Mouse (Mus musculus) MEL (cell line): ENCODE measurements at regions not wholly inside any gene's neighbourhood (a gene's known extent, or its start where the extent isn't known, plus 50 kb on each side); places are given as distances from the start of the nearest gene placed in this dataset.

Experiments used
- DNase-seq: peaks from one replicate; pipeline ENCODE4 v3.0.0; 2011; ENCODE audit warnings: low read depth, low spot score
- H3K27ac ChIP-seq: 2 replicates; pipeline ENCODE4 v1.5.1; 2012; ENCODE audit warnings: low read depth, mild to moderate bottlenecking, control low read depth, low read length, moderate library complexity; ENCODE audit not compliant: control insufficient read depth
- H3K27me3 ChIP-seq, 2 experiments: fragments of 150-350 bp in 1 of 2; sonication (generic) in 1 of 2; 2 replicates each; pipeline ENCODE4 v1.6.1; 2012; ENCODE audit warnings: low read length in 2 of 2, mild to moderate bottlenecking in 2 of 2, improper control_type of control experiment in 1 of 2, moderate library complexity in 1 of 2; ENCODE audit not compliant: insufficient read depth in 2 of 2, control insufficient read depth in 1 of 2
- H3K36me3 ChIP-seq, 2 experiments: 2 replicates each; pipeline ENCODE4 v1.6.1; 2012 to 2014; ENCODE audit warnings: low read length in 2 of 2, improper control_type of control experiment in 1 of 2, inconsistent platforms in 1 of 2, mild to moderate bottlenecking in 1 of 2; ENCODE audit not compliant: insufficient read depth in 2 of 2, control insufficient read depth in 1 of 2
- H3K4me1 ChIP-seq, 2 experiments: fragments of 150-350 bp in 1 of 2; sonication (generic) in 1 of 2; 2 replicates each; pipeline ENCODE4 v1.6.1; 2012; ENCODE audit warnings: low read length in 2 of 2, improper control_type of control experiment in 1 of 2, mild to moderate bottlenecking in 1 of 2; ENCODE audit not compliant: insufficient read depth in 2 of 2, control insufficient read depth in 1 of 2
- H3K4me3 ChIP-seq, 2 experiments: fragments of 150-350 bp in 1 of 2; sonication (generic) in 1 of 2; 2 replicates each; pipeline ENCODE4 v1.5.1; 2012; ENCODE audit warnings: low read depth in 2 of 2, low read length in 2 of 2, mild to moderate bottlenecking in 2 of 2, moderate library complexity in 2 of 2, control low read depth in 1 of 2, improper control_type of control experiment in 1 of 2; ENCODE audit not compliant: control insufficient read depth in 1 of 2, insufficient read depth in 1 of 2
- H3K79me2 ChIP-seq: 2 replicates; pipeline ENCODE4 v1.6.1; 2012; ENCODE audit warnings: mild to moderate bottlenecking, low read length, moderate library complexity; ENCODE audit not compliant: control insufficient read depth, poor library complexity, insufficient read depth
- H3K9ac ChIP-seq: 2 replicates; pipeline ENCODE4 v1.6.1; 2012; ENCODE audit warnings: low read depth, mild to moderate bottlenecking, control low read depth, low read length, moderate library complexity; ENCODE audit not compliant: control insufficient read depth, poor library complexity, severe bottlenecking
- H3K9me3 ChIP-seq: fragments of 150-350 bp; sonication (generic); replicated peaks from 2 replicates; pipeline ENCODE4 v1.6.1; 2012; ENCODE audit warnings: mild to moderate bottlenecking, low read length, improper control_type of control experiment, moderate library complexity; ENCODE audit not compliant: insufficient read depth
- CHD1 ChIP-seq: IDR thresholded peaks from 2 replicates; pipeline ENCODE4 v1.6.1; 2012; ENCODE audit warnings: low read depth, mild to moderate bottlenecking, inconsistent platforms, low read length, improper control_type of control experiment
- CHD2 ChIP-seq: IDR thresholded peaks from 2 replicates; pipeline ENCODE4 v1.6.1; 2011; ENCODE audit warnings: low read length, improper control_type of control experiment
- ELF1 ChIP-seq: IDR thresholded peaks from 2 replicates; pipeline ENCODE4 v1.6.1; 2014; ENCODE audit warnings: low read depth, mild to moderate bottlenecking, inconsistent platforms, low read length, improper control_type of control experiment, moderate library complexity
- EP300 ChIP-seq, 2 experiments: IDR thresholded peaks; 2 replicates each; pipeline ENCODE4 v1.6.1; 2011; ENCODE audit warnings: improper control_type of control experiment in 2 of 2, low read length in 2 of 2, low read depth in 1 of 2, mild to moderate bottlenecking in 1 of 2
- ETS1 ChIP-seq: IDR thresholded peaks from 2 replicates; pipeline ENCODE4 v1.6.1; 2012; ENCODE audit warnings: low read depth, mild to moderate bottlenecking, inconsistent platforms, low read length, improper control_type of control experiment, moderate library complexity
- KAT2A ChIP-seq: conservative IDR thresholded peaks from 2 replicates; pipeline ENCODE4 v1.6.1; 2012; ENCODE audit warnings: low read depth, low read length, improper control_type of control experiment, inconsistent platforms
- MAX ChIP-seq: IDR thresholded peaks from 2 replicates; pipeline ENCODE4 v1.6.1; 2011; ENCODE audit warnings: low read length, improper control_type of control experiment
- MEF2A ChIP-seq: IDR thresholded peaks from 2 replicates; pipeline ENCODE4 v1.6.1; 2014; ENCODE audit warnings: low read depth, mild to moderate bottlenecking, inconsistent platforms, low read length, improper control_type of control experiment; ENCODE audit not compliant: poor library complexity, insufficient replicate concordance, severe bottlenecking; ENCODE audit errors: extremely low read depth
- MXI1 ChIP-seq: IDR thresholded peaks from 2 replicates; pipeline ENCODE4 v1.6.1; 2011; ENCODE audit warnings: mild to moderate bottlenecking, low read depth, low read length, improper control_type of control experiment
- MYC ChIP-seq: IDR thresholded peaks from 2 replicates; pipeline ENCODE4 v1.6.1; 2011; ENCODE audit warnings: low read depth, mild to moderate bottlenecking, low read length, improper control_type of control experiment, moderate library complexity
- NELFE ChIP-seq: IDR thresholded peaks from 2 replicates; pipeline ENCODE4 v1.6.1; 2011; ENCODE audit warnings: low read depth, low read length, improper control_type of control experiment
- NRF1 ChIP-seq: IDR thresholded peaks from 2 replicates; pipeline ENCODE4 v1.6.1; 2014; ENCODE audit warnings: low read depth, mild to moderate bottlenecking, inconsistent platforms, low read length, improper control_type of control experiment, moderate library complexity; ENCODE audit not compliant: poor library complexity, insufficient read depth, severe bottlenecking
- POLR2A ChIP-seq, 2 experiments: IDR thresholded peaks; 2 replicates each; pipeline ENCODE4 v1.6.1; 2011 to 2012; ENCODE audit warnings: low read length in 2 of 2, mild to moderate bottlenecking in 2 of 2, control low read depth in 1 of 2, improper control_type of control experiment in 1 of 2, low read depth in 1 of 2, moderate library complexity in 1 of 2; ENCODE audit not compliant: control insufficient read depth in 1 of 2, insufficient read depth in 1 of 2, poor library complexity in 1 of 2
- POLR2AphosphoS2 ChIP-seq: IDR thresholded peaks from 2 replicates; pipeline ENCODE4 v1.6.1; 2011; ENCODE audit warnings: low read length, improper control_type of control experiment
- SIN3A ChIP-seq: IDR thresholded peaks from 2 replicates; pipeline ENCODE4 v1.6.1; 2012; ENCODE audit warnings: low read length, improper control_type of control experiment, inconsistent platforms
- SMC3 ChIP-seq: IDR thresholded peaks from 2 replicates; pipeline ENCODE4 v1.6.1; 2011; ENCODE audit warnings: low read depth, low read length, improper control_type of control experiment
- TAL1 ChIP-seq: IDR thresholded peaks from 2 replicates; pipeline ENCODE4 v1.6.1; 2012; ENCODE audit warnings: mild to moderate bottlenecking, inconsistent platforms, low read length, moderate library complexity, mixed read lengths
- TBP ChIP-seq: IDR thresholded peaks from 2 replicates; pipeline ENCODE4 v1.8.0; 2011; ENCODE audit warnings: low read depth, low read length, improper control_type of control experiment
- USF2 ChIP-seq, 2 experiments: IDR thresholded peaks; 2 replicates each; pipeline ENCODE4 v1.6.1; 2011 to 2012; ENCODE audit warnings: improper control_type of control experiment in 2 of 2, low read length in 2 of 2, borderline replicate concordance in 1 of 2, inconsistent platforms in 1 of 2, low read depth in 1 of 2, mild to moderate bottlenecking in 1 of 2; ENCODE audit not compliant: insufficient read depth in 1 of 2
- ZC3H11A ChIP-seq: IDR thresholded peaks from 2 replicates; pipeline ENCODE4 v1.6.1; 2012; ENCODE audit warnings: low read depth, mild to moderate bottlenecking, inconsistent platforms, low read length, improper control_type of control experiment
- ZKSCAN1 ChIP-seq: IDR thresholded peaks from 2 replicates; pipeline ENCODE4 v1.6.1; 2012; ENCODE audit warnings: low read depth, mild to moderate bottlenecking, inconsistent platforms, low read length, improper control_type of control experiment, moderate library complexity
- ZNF384 ChIP-seq: IDR thresholded peaks from 2 replicates; pipeline ENCODE4 v1.6.1; 2012; ENCODE audit warnings: low read depth, mild to moderate bottlenecking, inconsistent platforms, low read length, improper control_type of control experiment

- DNase-seq = no peak
- Histone ChIP-seq H3K79me2 (no peaks in the 10 kb centered on the region), H3K36me3 (no peaks in the 10 kb centered on the region), H3K27me3 (no peaks in the 10 kb centered on the region), H3K9ac (no peak overlapping the region), H3K4me3 (no peak overlapping the region), H3K4me1 (no peaks in the 10 kb centered on the region), H3K27ac (no peak overlapping the region), H3K9me3 (no peaks in the 10 kb centered on the region)
- TF ChIP-seq NELFE (no peak), MEF2A (no peak), CHD2 (no peak), ETS1 (no peak), ZNF384 (no peak), EP300 (IDR thresholded peaks at IDR 0.05; ENCODE audit: low read depth in 1 of 2, low read length in 2 of 2) (no peak), KAT2A (no peak), TAL1 (no peak), USF2 (IDR thresholded peaks at IDR 0.05; ENCODE audit: borderline replicate concordance in 1 of 2, insufficient read depth in 1 of 2, low read depth in 1 of 2, low read length in 2 of 2) (no peak), NRF1 (no peak), ZKSCAN1 (no peak)
Measured at GRCm38 (mm10) chr2:117693537-117693936, 350.7 kb upstream of the Rasgrp1 start.

- Histone ChIP-seq H3K79me2 (no peaks in the 10 kb centered on the region), H3K4me3 (no peak overlapping the region), H3K9ac (no peak overlapping the region), H3K9me3 (no peaks in the 10 kb centered on the region), H3K27ac (no peak overlapping the region), H3K4me1 (no peaks in the 10 kb centered on the region), H3K27me3 (no peaks in the 10 kb centered on the region)
- no peak for DNase-seq
- no peak for TF ChIP-seq ZC3H11A
- no peak for TF ChIP-seq POLR2AphosphoS2
- TF ChIP-seq TBP = no peak
- no peak for TF ChIP-seq ZKSCAN1
- no peak for TF ChIP-seq TAL1
- no peak for TF ChIP-seq ELF1
- TF ChIP-seq MEF2A = no peak
- TF ChIP-seq MYC = no peak
- TF ChIP-seq MAX = no peak
- TF ChIP-seq ETS1 = no peak
- TF ChIP-seq SIN3A = no peak
- no peak for TF ChIP-seq CHD1
- no peak for TF ChIP-seq POLR2A (IDR thresholded peaks at IDR 0.05; ENCODE audit: control insufficient read depth in 1 of 2, insufficient read depth in 1 of 2, low read depth in 1 of 2, low read length in 2 of 2, poor library complexity in 1 of 2)
- no peak for TF ChIP-seq SMC3
- TF ChIP-seq MXI1 = no peak
- no peak for TF ChIP-seq EP300 (IDR thresholded peaks at IDR 0.05; ENCODE audit: low read depth in 1 of 2, low read length in 2 of 2)
- TF ChIP-seq, all 39 proteins: peak for 0
- H3K36me3 ChIP-seq = no peaks in the 10 kb centered on the region
Measured at GRCm38 (mm10) chr2:117710173-117710813, 367.5 kb upstream of the Rasgrp1 start.
